Mouse (Mus musculus) urinary bladder, postnatal 14 days (tissue): ENCODE measurements around the gene Smad3.

Experiments used
- DNase-seq: peaks from one replicate; pipeline ENCODE4 v3.0.0; 2021; ENCODE audit warnings: low spot score

Smad3 gene

GRCm38 (mm10) chr9:63757865-63758440, at the start of gene Smad3:
Gene Smad3, minus strand, starts transcription at chr9:63757994.
- peak; percentile 96 for DNase-seq

GRCm38 (mm10) chr9:63804847-63805246, 47.1 kb upstream of the Smad3 start:
- DNase-seq: no peak

GRCm38 (mm10) chr9:63803181-63803591, 45.4 kb upstream of the Smad3 start:
- DNase-seq: peak; percentile 12

GRCm38 (mm10) chr9:63802504-63802903, 44.7 kb upstream of the Smad3 start:
- no peak for DNase-seq

- no peak for DNase-seq
Measured at GRCm38 (mm10) chr9:63802080-63802479, 44.3 kb upstream of the Smad3 start.

GRCm38 (mm10) chr9:63796429-63796828, 38.6 kb upstream of the Smad3 start:
- DNase-seq: no peak

- peak; percentile 87 for DNase-seq
Measured at GRCm38 (mm10) chr9:63793731-63794495, 36.1 kb upstream of the Smad3 start.

- DNase-seq: no peak
Measured at GRCm38 (mm10) chr9:63791716-63792115, 33.9 kb upstream of the Smad3 start.

GRCm38 (mm10) chr9:63791275-63791674, 33.5 kb upstream of the Smad3 start:
- peak; percentile 49 for DNase-seq

GRCm38 (mm10) chr9:63790222-63790621, 32.4 kb upstream of the Smad3 start:
- no peak for DNase-seq

- no peak for DNase-seq
Measured at GRCm38 (mm10) chr9:63789386-63789785, 31.6 kb upstream of the Smad3 start.

GRCm38 (mm10) chr9:63787606-63788005, 29.8 kb upstream of the Smad3 start:
- no peak for DNase-seq

- DNase-seq: no peak
Measured at GRCm38 (mm10) chr9:63787086-63787485, 29.3 kb upstream of the Smad3 start.

- no peak for DNase-seq
Measured at GRCm38 (mm10) chr9:63786026-63786670, 28.4 kb upstream of the Smad3 start.

- DNase-seq: no peak
Measured at GRCm38 (mm10) chr9:63785492-63785891, 27.7 kb upstream of the Smad3 start.

GRCm38 (mm10) chr9:63784597-63784996, 26.8 kb upstream of the Smad3 start:
- no peak for DNase-seq

- DNase-seq: no peak
Measured at GRCm38 (mm10) chr9:63782744-63783143, 24.9 kb upstream of the Smad3 start.

- DNase-seq: no peak
Measured at GRCm38 (mm10) chr9:63781714-63782464, 24.1 kb upstream of the Smad3 start.

GRCm38 (mm10) chr9:63779950-63780887, 22.4 kb upstream of the Smad3 start:
- peak; percentile 33 for DNase-seq

GRCm38 (mm10) chr9:63776735-63777134, 18.9 kb upstream of the Smad3 start:
- DNase-seq: no peak

- DNase-seq: peak; percentile 29
Measured at GRCm38 (mm10) chr9:63774854-63775483, 17.2 kb upstream of the Smad3 start.
